Comparison of ENCODE assay signal across 8 mouse cellular contexts in genomic region chr4:47295547-47295946, GRCm38 (mm10). TPM values are rescaled to one million over a fixed set of nuclear protein-coding genes. Genes with fewer than 3 reads are reported as not detected.
DNase-seq lines count a peak whose midpoint lies in the region; ATAC-seq and TF ChIP-seq lines count a peak whose summit lies in the region.

No protein-coding gene starts in this region.

- H3K9me3 ChIP-seq in forebrain, embryonic 14.5 days (replicated peaks; ENCODE audit: control insufficient read depth, low read length), result 0 out of 2 replicates have a peak, but pooled peaks cover 3% of the 10 kb centered on the region
- H3K9me3 ChIP-seq in forebrain, embryonic 11.5 days (ENCODE audit: control insufficient read depth, low read length), result no peaks in the 10 kb centered on the region
- peaks cover 5% of the 10 kb centered on the region; the same call in 1 of the 2 replicates for H3K9me3 ChIP-seq in intestine, embryonic 16.5 days (ENCODE audit: control insufficient read depth, low read length)

- DNase-seq in forebrain, embryonic 14.5 days (ENCODE audit: low spot score), result peak; percentile 43
- no peak for DNase-seq in forebrain, embryonic 11.5 days (ENCODE audit: low spot score)
- DNase-seq in adipocyte (ENCODE audit: low spot score), result peak; percentile 53
- peak; percentile 86 for DNase-seq in liver, adult 2 months (ENCODE audit: extremely low read depth, low read depth, low spot score)
- no peak for DNase-seq in layer of hippocampus, postnatal 10 days (ENCODE audit: low spot score in 2 of 2)
- no peak for DNase-seq in thymus, postnatal 4 days

- TF ChIP-seq CTCF in liver, adult 2 months (IDR thresholded peaks at IDR 0.05; ENCODE audit: low read depth, low read length), result no peak

- H3K4me2 ChIP-seq in forebrain, embryonic 14.5 days (ENCODE audit: low read length), result no peak overlapping the region
- no peak overlapping the region for H3K4me2 ChIP-seq in forebrain, embryonic 11.5 days (ENCODE audit: low read depth, low read length, severe bottlenecking)
- H3K4me2 ChIP-seq in intestine, embryonic 16.5 days (ENCODE audit: low read depth, low read length), result no peak overlapping the region

- no peak overlapping the region for H3K27ac ChIP-seq in forebrain, embryonic 14.5 days (ENCODE audit: low read depth, low read length)
- H3K27ac ChIP-seq in forebrain, embryonic 11.5 days (ENCODE audit: low read depth, low read length), result no peak overlapping the region
- peak overlapping the region; percentile 48 for H3K27ac ChIP-seq in liver, adult 2 months (replicated peaks; ENCODE audit: insufficient read depth, low read depth, low read length)
- no peak overlapping the region for H3K27ac ChIP-seq in intestine, embryonic 16.5 days (ENCODE audit: low read length)

- no peak for TF ChIP-seq POLR2A in liver, adult 2 months (IDR thresholded peaks at IDR 0.05; ENCODE audit: extremely low read depth, insufficient read depth, low read length)

- H3K9ac ChIP-seq in forebrain, embryonic 14.5 days (ENCODE audit: low read length), result no peak overlapping the region
- no peak overlapping the region for H3K9ac ChIP-seq in forebrain, embryonic 11.5 days (ENCODE audit: low read length)
- no peak overlapping the region for H3K9ac ChIP-seq in liver, adult 2 months (ENCODE audit: low read depth, low read length)
- no peak overlapping the region for H3K9ac ChIP-seq in intestine, embryonic 16.5 days (ENCODE audit: low read depth, low read length)

- H3K79me2 ChIP-seq in liver, adult 2 months (ENCODE audit: control insufficient read depth, insufficient read depth, low read length), result no peaks in the 10 kb centered on the region

- no peak overlapping the region for H3K4me3 ChIP-seq in forebrain, embryonic 14.5 days (ENCODE audit: low read depth, low read length)
- H3K4me3 ChIP-seq in forebrain, embryonic 11.5 days (ENCODE audit: low read depth, low read length), result no peak overlapping the region
- H3K4me3 ChIP-seq in liver, adult 2 months (ENCODE audit: insufficient read depth, low read depth, low read length), result no peak overlapping the region
- no peak overlapping the region for H3K4me3 ChIP-seq in intestine, embryonic 16.5 days (ENCODE audit: low read length)

- H3K27me3 ChIP-seq in forebrain, embryonic 14.5 days (replicated peaks; ENCODE audit: control insufficient read depth, insufficient read depth, low read length), result no peaks in the 10 kb centered on the region
- H3K27me3 ChIP-seq in forebrain, embryonic 11.5 days (ENCODE audit: control insufficient read depth, insufficient read depth, low read length), result no peaks in the 10 kb centered on the region
- H3K27me3 ChIP-seq in liver, adult 2 months (ENCODE audit: control insufficient read depth, insufficient read depth, low read length), result no peaks in the 10 kb centered on the region
- no peaks in the 10 kb centered on the region for H3K27me3 ChIP-seq in intestine, embryonic 16.5 days (replicated peaks; ENCODE audit: control insufficient read depth, insufficient read depth, low read length)

- no peaks in the 10 kb centered on the region for H3K36me3 ChIP-seq in forebrain, embryonic 14.5 days (ENCODE audit: control insufficient read depth, insufficient read depth, low read length)
- H3K36me3 ChIP-seq in forebrain, embryonic 11.5 days (ENCODE audit: control insufficient read depth, insufficient read depth, low read length), result no peaks in the 10 kb centered on the region
- peaks cover 3% of the 10 kb centered on the region; the same call in 1 of the 2 replicates for H3K36me3 ChIP-seq in liver, adult 2 months (ENCODE audit: control insufficient read depth, insufficient read depth, low read length)
- no peaks in the 10 kb centered on the region for H3K36me3 ChIP-seq in intestine, embryonic 16.5 days (ENCODE audit: control insufficient read depth, insufficient read depth, low read length)

- WGBS in forebrain, embryonic 14.5 days, result 57% methylated on average over 3 of the region's 3 CpGs
- WGBS in forebrain, embryonic 11.5 days, result 64% methylated on average over 3 of the region's 3 CpGs
- WGBS in liver, adult 2 months, result 10% methylated on average over 3 of the region's 3 CpGs
- 44% methylated on average over 3 of the region's 3 CpGs for WGBS in intestine, embryonic 16.5 days

- ATAC-seq in forebrain, embryonic 14.5 days, result no peak
- ATAC-seq in forebrain, embryonic 11.5 days (replicated peaks; ENCODE audit: low FRiP score), result no peak
- peak; percentile 54 for ATAC-seq in erythroid progenitor cell, adult 5-6 weeks (replicated peaks; ENCODE audit: low FRiP score, poor library complexity, severe bottlenecking)
- ATAC-seq in intestine, embryonic 16.5 days, result no peak

- no peaks in the 10 kb centered on the region for H3K4me1 ChIP-seq in forebrain, embryonic 14.5 days (ENCODE audit: control insufficient read depth, insufficient read depth, low read length)
- H3K4me1 ChIP-seq in forebrain, embryonic 11.5 days (replicated peaks; ENCODE audit: control insufficient read depth, insufficient read depth, low read length), result no peaks in the 10 kb centered on the region
- H3K4me1 ChIP-seq in liver, adult 2 months (ENCODE audit: control insufficient read depth, insufficient read depth, low read length), result peaks cover 21% of the 10 kb centered on the region
- peaks cover 19% of the 10 kb centered on the region for H3K4me1 ChIP-seq in intestine, embryonic 16.5 days (ENCODE audit: control insufficient read depth, insufficient read depth, low read length)

RNA-seq across cellular contexts. Expression of gene Tgfbr1, which starts 57.5 kb away (rescaled TPM):
- polyA plus RNA-seq in forebrain, embryonic 14.5 days (2014; fragmentation: Nextera tagmentation; extraction: Ambion mirVana), result 43.1 and 43.9 TPM in 2 replicates
- polyA plus RNA-seq in forebrain, embryonic 11.5 days (2014; fragmentation: Nextera tagmentation; extraction: Ambion mirVana), result 95.4 and 103 TPM in 2 replicates
- 4.6 and 8.6 TPM in 2 replicates for total RNA-seq in erythroid progenitor cell, adult 5-6 weeks (2015; ENCODE audit: low replicate concordance)
- total RNA-seq in erythroid progenitor cell, adult 5-6 weeks (2017; ENCODE audit: low replicate concordance), result 6.4 and 7.5 TPM in 2 replicates
- 15.4 and 15.9 TPM in 2 replicates for total RNA-seq in liver, adult 2 months (2014; rRNA removed)
- 3.2 and 3.9 TPM in 2 replicates for polyA plus RNA-seq in liver, adult 2 months (2012; rRNA removed)
- polyA plus RNA-seq in intestine, embryonic 16.5 days (2015; fragmentation: Nextera tagmentation; extraction: Ambion mirVana), result 17.5 and 20.6 TPM in 2 replicates
- total RNA-seq in layer of hippocampus, postnatal 10 days (2021), result 10 to 100 TPM; 24.3 to 26.8 TPM

Comparison
In these comparisons a context has a peak if more than half of its experiments do, and no peak if none do; other contexts are left out.
1. DNase-seq: peak in forebrain, embryonic 14.5 days (single experiment), adipocyte (single experiment) and liver, adult 2 months (single experiment); none in forebrain, embryonic 11.5 days (single experiment), layer of hippocampus, postnatal 10 days (0 of 2) and thymus, postnatal 4 days (single experiment).